Mouse (Mus musculus): ENCODE measurements around the gene Pycard. TPM values are rescaled to one million over a fixed set of nuclear protein-coding genes. Genes with fewer than 3 reads are reported as not detected.
A peak's percentile ranks its signal among the peaks of the same experiment; 100 is the strongest.

The Pycard gene
- polyA plus RNA-seq, 1 experiment from 2014 or later: 4.6 TPM

GRCm38 (mm10) chr7:127991643-127992487 lies 1.8 kb downstream of the Pycard start:
- H3K4me3 ChIP-seq (ENCODE audit: low read depth, low read length): no peak overlapping the region
- no peak overlapping the region for H3K4me2 ChIP-seq (ENCODE audit: low read depth, low read length)
- H3K9ac ChIP-seq (replicated peaks; ENCODE audit: low read depth, low read length): no peak overlapping the region
- no peaks in the 10 kb centered on the region for H3K4me1 ChIP-seq (ENCODE audit: control insufficient read depth, insufficient read depth, low read length)
- peaks cover 19% of the 10 kb centered on the region for H3K36me3 ChIP-seq (ENCODE audit: control insufficient read depth, insufficient read depth, low read length)
- no peaks in the 10 kb centered on the region for H3K27me3 ChIP-seq (ENCODE audit: control insufficient read depth, insufficient read depth, low read length)
- H3K27ac ChIP-seq (ENCODE audit: low read depth, low read length): no peak overlapping the region
- no peaks in the 10 kb centered on the region for H3K9me3 ChIP-seq (ENCODE audit: control insufficient read depth, low read length)
- peak; percentile 69; the same call in 1 of the 2 replicates for ATAC-seq (ENCODE audit: low read depth)
- 52% methylated on average over 6 of the region's 6 CpGs for whole genome bisulfite sequencing

- no peak overlapping the region for H3K4me3 ChIP-seq (ENCODE audit: low read depth, low read length)
- no peak overlapping the region for H3K27ac ChIP-seq (ENCODE audit: low read depth, low read length)
- no peak overlapping the region for H3K9ac ChIP-seq (replicated peaks; ENCODE audit: low read depth, low read length)
- peaks cover 30% of the 10 kb centered on the region for H3K36me3 ChIP-seq (ENCODE audit: control insufficient read depth, insufficient read depth, low read length)
- no peak overlapping the region for H3K4me2 ChIP-seq (ENCODE audit: low read depth, low read length)
- H3K9me3 ChIP-seq (ENCODE audit: control insufficient read depth, low read length): no peaks in the 10 kb centered on the region
- ATAC-seq (ENCODE audit: low read depth): no peak
- no peaks in the 10 kb centered on the region for H3K4me1 ChIP-seq (ENCODE audit: control insufficient read depth, insufficient read depth, low read length)
- H3K27me3 ChIP-seq (ENCODE audit: control insufficient read depth, insufficient read depth, low read length): no peaks in the 10 kb centered on the region
- 95% methylated on average over 1 of the region's 1 CpGs for WGBS
Observed at GRCm38 (mm10) chr7:127988904-127989303, 4.8 kb downstream of the Pycard start.

GRCm38 (mm10) chr7:127980606-127981005 lies 13.1 kb downstream of the Pycard start:
- Histone ChIP-seq H3K9ac (replicated peaks; ENCODE audit: low read depth, low read length) (no peak overlapping the region), H3K9me3 (ENCODE audit: control insufficient read depth, low read length) (no peaks in the 10 kb centered on the region), H3K27me3 (ENCODE audit: control insufficient read depth, insufficient read depth, low read length) (no peaks in the 10 kb centered on the region), H3K36me3 (ENCODE audit: control insufficient read depth, insufficient read depth, low read length) (peaks cover 85% of the 10 kb centered on the region), H3K4me1 (ENCODE audit: control insufficient read depth, insufficient read depth, low read length) (no peaks in the 10 kb centered on the region), H3K4me2 (ENCODE audit: low read depth, low read length) (no peak overlapping the region), H3K4me3 (ENCODE audit: low read depth, low read length) (no peak overlapping the region), H3K27ac (ENCODE audit: low read depth, low read length) (no peak overlapping the region)
- ATAC-seq (ENCODE audit: low read depth): no peak
- WGBS: 92% methylated on average over 3 of the region's 3 CpGs

GRCm38 (mm10) chr7:127978856-127979255 lies 14.8 kb downstream of the Pycard start:
- WGBS: 96% methylated on average over 2 of the region's 2 CpGs
- H3K36me3 ChIP-seq (ENCODE audit: control insufficient read depth, insufficient read depth, low read length): peaks cover 91% of the 10 kb centered on the region
- no peaks in the 10 kb centered on the region for H3K4me1 ChIP-seq (ENCODE audit: control insufficient read depth, insufficient read depth, low read length)
- H3K4me2 ChIP-seq (ENCODE audit: low read depth, low read length): no peak overlapping the region
- no peaks in the 10 kb centered on the region for H3K27me3 ChIP-seq (ENCODE audit: control insufficient read depth, insufficient read depth, low read length)
- no peak overlapping the region for H3K4me3 ChIP-seq (ENCODE audit: low read depth, low read length)
- H3K27ac ChIP-seq (ENCODE audit: low read depth, low read length): no peak overlapping the region
- H3K9me3 ChIP-seq (ENCODE audit: control insufficient read depth, low read length): no peaks in the 10 kb centered on the region
- H3K9ac ChIP-seq (replicated peaks; ENCODE audit: low read depth, low read length): no peak overlapping the region
- ATAC-seq (ENCODE audit: low read depth): no peak

GRCm38 (mm10) chr7:127974413-127974930 lies 19.2 kb downstream of the Pycard start:
- Histone ChIP-seq H3K36me3 (ENCODE audit: control insufficient read depth, insufficient read depth, low read length) (peaks cover 88% of the 10 kb centered on the region), H3K4me1 (ENCODE audit: control insufficient read depth, insufficient read depth, low read length) (peaks cover 2% of the 10 kb centered on the region; the same call in 1 of the 2 replicates), H3K27me3 (ENCODE audit: control insufficient read depth, insufficient read depth, low read length) (no peaks in the 10 kb centered on the region), H3K9ac (replicated peaks; ENCODE audit: low read depth, low read length) (no peak overlapping the region), H3K27ac (ENCODE audit: low read depth, low read length) (0 out of 2 replicates have a peak overlapping the region, but pooled peaks have one; percentile 23), H3K4me3 (ENCODE audit: low read depth, low read length) (no peak overlapping the region), H3K4me2 (ENCODE audit: low read depth, low read length) (no peak overlapping the region), H3K9me3 (ENCODE audit: control insufficient read depth, low read length) (no peaks in the 10 kb centered on the region)
- WGBS: 92% methylated on average over 2 of the region's 2 CpGs
- ATAC-seq (ENCODE audit: low read depth): no peak

- 2% methylated on average over 42 of the region's 42 CpGs for WGBS
- Histone ChIP-seq H3K4me3 (ENCODE audit: low read depth, low read length) (peak overlapping the region; percentile 98), H3K4me2 (ENCODE audit: low read depth, low read length) (peak overlapping the region; percentile 98), H3K36me3 (ENCODE audit: control insufficient read depth, insufficient read depth, low read length) (peaks cover 32% of the 10 kb centered on the region), H3K9ac (replicated peaks; ENCODE audit: low read depth, low read length) (peak overlapping the region; percentile 98), H3K4me1 (ENCODE audit: control insufficient read depth, insufficient read depth, low read length) (peaks cover 12% of the 10 kb centered on the region), H3K9me3 (ENCODE audit: control insufficient read depth, low read length) (no peaks in the 10 kb centered on the region), H3K27me3 (ENCODE audit: control insufficient read depth, insufficient read depth, low read length) (no peaks in the 10 kb centered on the region; the same call in 1 of the 2 replicates), H3K27ac (ENCODE audit: low read depth, low read length) (peak overlapping the region; percentile 98)
- ATAC-seq (ENCODE audit: low read depth): no peak
Observed at GRCm38 (mm10) chr7:127967922-127968828, 25.5 kb downstream of the Pycard start.

GRCm38 (mm10) chr7:127967004-127967921 lies 26.4 kb downstream of the Pycard start, which contains the start of gene Fus:
Gene Fus, plus strand, starts transcription at chr7:127967457.
- H3K4me2 ChIP-seq (ENCODE audit: low read depth, low read length): peak within 1 kb of the TSS; percentile 98
- H3K9me3 ChIP-seq (ENCODE audit: control insufficient read depth, low read length): no peaks in the 10 kb centered on the region
- H3K9ac ChIP-seq (replicated peaks; ENCODE audit: low read depth, low read length): peak within 1 kb of the TSS; percentile 98
- H3K4me1 ChIP-seq (ENCODE audit: control insufficient read depth, insufficient read depth, low read length): peaks cover 12% of the 10 kb centered on the region
- no peaks in the 10 kb centered on the region; the same call in 1 of the 2 replicates for H3K27me3 ChIP-seq (ENCODE audit: control insufficient read depth, insufficient read depth, low read length)
- H3K4me3 ChIP-seq (ENCODE audit: low read depth, low read length): peak within 1 kb of the TSS; percentile 98
- ATAC-seq (ENCODE audit: low read depth): peak; percentile 93
- WGBS: under 1% methylated on average over 92 of the region's 92 CpGs
- peak within 1 kb of the TSS; percentile 98 for H3K27ac ChIP-seq (ENCODE audit: low read depth, low read length)
- H3K36me3 ChIP-seq (ENCODE audit: control insufficient read depth, insufficient read depth, low read length): peaks cover 23% of the 10 kb centered on the region

- Histone ChIP-seq H3K4me3 (ENCODE audit: low read depth, low read length) (peak overlapping the region; percentile 98), H3K9me3 (ENCODE audit: control insufficient read depth, low read length) (no peaks in the 10 kb centered on the region), H3K36me3 (ENCODE audit: control insufficient read depth, insufficient read depth, low read length) (peaks cover 15% of the 10 kb centered on the region), H3K4me2 (ENCODE audit: low read depth, low read length) (peak overlapping the region; percentile 71), H3K27me3 (ENCODE audit: control insufficient read depth, insufficient read depth, low read length) (no peaks in the 10 kb centered on the region; the same call in 1 of the 2 replicates), H3K9ac (replicated peaks; ENCODE audit: low read depth, low read length) (peak overlapping the region; percentile 98), H3K4me1 (ENCODE audit: control insufficient read depth, insufficient read depth, low read length) (peaks cover 12% of the 10 kb centered on the region), H3K27ac (ENCODE audit: low read depth, low read length) (peak overlapping the region; percentile 98)
- ATAC-seq (ENCODE audit: low read depth): no peak; the same call in 1 of the 2 replicates
- WGBS: 11% methylated on average over 10 of the region's 10 CpGs
Observed at GRCm38 (mm10) chr7:127966371-127966918, 27.2 kb downstream of the Pycard start.

All from neural tube, embryonic 14.5 days (tissue).